Mouse (Mus musculus): Measurements from ENCODE around the gene Mtnr1a. TPM values are rescaled to one million over a fixed set of nuclear protein-coding genes. Genes with fewer than 3 reads are reported as not detected.
"Not testable (repeated sequence)": the region's sequence is repeated elsewhere in the genome, so short reads cannot be mapped to it uniquely, and the experiment has no call there.

Gene Mtnr1a
- polyA plus RNA-seq, 1 experiment from 2014 or later = 0.44 TPM

- Histone ChIP-seq H3K36me3 (replicated peaks; ENCODE audit: control insufficient read depth, insufficient read depth) (peaks cover 37% of the 10 kb centered on the region), H3K9me3 (ENCODE audit: control insufficient read depth, low read length) (0 out of 2 replicates have a peak, but pooled peaks cover 4% of the 10 kb centered on the region), H3K4me1 (replicated peaks; ENCODE audit: control insufficient read depth, insufficient read depth, low read length) (no peaks in the 10 kb centered on the region), H3K9ac (no peak overlapping the region), H3K4me2 (replicated peaks) (no peak overlapping the region), H3K27me3 (ENCODE audit: control insufficient read depth, insufficient read depth, low read length) (no peaks in the 10 kb centered on the region), H3K4me3 (replicated peaks; ENCODE audit: low read length) (no peak overlapping the region), H3K27ac (no peak overlapping the region)
- DNase-seq (ENCODE audit: low spot score) (peak; percentile 50), ATAC-seq (ENCODE audit: low FRiP score) (no peak)
- WGBS = 76% methylated on average over 1 of the region's 1 CpGs
Measured at GRCm38 (mm10) chr8:45052205-45052604, 16.7 kb upstream of the Mtnr1a start.

DNA sequence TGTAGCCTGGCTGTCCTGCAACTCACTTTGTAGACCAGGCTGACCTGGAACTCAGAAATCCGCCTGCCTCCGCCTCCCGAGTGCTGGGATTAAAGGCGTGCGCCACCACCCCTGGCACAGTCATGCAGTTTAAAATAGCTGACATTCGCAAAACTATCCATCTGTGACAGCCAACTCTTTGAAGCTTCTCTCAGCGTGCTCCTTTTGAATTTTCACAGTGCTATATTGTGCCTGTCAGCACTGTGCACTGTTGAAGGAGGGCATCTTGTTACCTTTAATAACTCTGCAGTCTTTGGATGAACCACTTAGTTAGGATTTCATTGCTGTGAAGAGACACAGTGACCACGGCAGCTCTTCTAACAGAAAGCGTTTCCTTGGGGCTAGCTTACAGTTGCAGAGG lies 16.3 kb upstream of the Mtnr1a start:
- Histone ChIP-seq H3K4me3 (replicated peaks; ENCODE audit: low read length) (no peak overlapping the region), H3K36me3 (replicated peaks; ENCODE audit: control insufficient read depth, insufficient read depth) (peaks cover 37% of the 10 kb centered on the region), H3K4me2 (replicated peaks) (no peak overlapping the region), H3K4me1 (replicated peaks; ENCODE audit: control insufficient read depth, insufficient read depth, low read length) (no peaks in the 10 kb centered on the region), H3K27ac (no peak overlapping the region), H3K27me3 (ENCODE audit: control insufficient read depth, insufficient read depth, low read length) (no peaks in the 10 kb centered on the region), H3K9me3 (ENCODE audit: control insufficient read depth, low read length) (0 out of 2 replicates have a peak, but pooled peaks cover 4% of the 10 kb centered on the region), H3K9ac (no peak overlapping the region)
- ATAC-seq (ENCODE audit: low FRiP score) (no peak), DNase-seq (ENCODE audit: low spot score) (no peak)
- WGBS = 91% methylated on average over 9 of the region's 9 CpGs

DNA sequence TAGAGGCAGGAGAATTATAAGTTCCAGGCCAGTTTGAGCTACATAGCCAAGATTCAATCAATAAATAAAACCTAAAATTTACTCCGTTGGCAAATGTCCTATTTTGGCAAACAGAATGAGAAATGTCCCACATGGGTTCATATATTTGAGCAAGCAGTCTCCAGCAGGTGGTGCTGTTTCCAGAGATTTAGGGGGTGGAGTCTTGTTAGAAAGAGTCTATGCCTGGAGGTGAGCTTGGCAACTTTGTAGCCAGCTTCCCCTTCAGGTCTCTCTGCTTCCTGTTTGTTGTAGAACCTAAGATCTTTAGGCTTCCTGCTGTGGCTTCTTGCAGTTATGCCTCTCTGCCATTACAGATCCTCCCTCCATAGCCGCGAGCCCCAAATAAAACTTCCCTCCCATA lies 13.4 kb upstream of the Mtnr1a start:
- H3K4me3 ChIP-seq (replicated peaks; ENCODE audit: low read length) = no peak overlapping the region
- DNase-seq (ENCODE audit: low spot score) (no peak), ATAC-seq (ENCODE audit: low FRiP score) (no peak)
- H3K4me2 ChIP-seq (replicated peaks) = no peak overlapping the region
- no peak overlapping the region for H3K9ac ChIP-seq
- 0 out of 2 replicates have a peak, but pooled peaks cover 4% of the 10 kb centered on the region for H3K9me3 ChIP-seq (ENCODE audit: control insufficient read depth, low read length)
- no peak overlapping the region for H3K27ac ChIP-seq
- H3K4me1 ChIP-seq (replicated peaks; ENCODE audit: control insufficient read depth, insufficient read depth, low read length) = no peaks in the 10 kb centered on the region
- H3K27me3 ChIP-seq (ENCODE audit: control insufficient read depth, insufficient read depth, low read length) = no peaks in the 10 kb centered on the region
- WGBS = 97% methylated on average over 3 of the region's 3 CpGs
- peaks cover 31% of the 10 kb centered on the region for H3K36me3 ChIP-seq (replicated peaks; ENCODE audit: control insufficient read depth, insufficient read depth)

DNA sequence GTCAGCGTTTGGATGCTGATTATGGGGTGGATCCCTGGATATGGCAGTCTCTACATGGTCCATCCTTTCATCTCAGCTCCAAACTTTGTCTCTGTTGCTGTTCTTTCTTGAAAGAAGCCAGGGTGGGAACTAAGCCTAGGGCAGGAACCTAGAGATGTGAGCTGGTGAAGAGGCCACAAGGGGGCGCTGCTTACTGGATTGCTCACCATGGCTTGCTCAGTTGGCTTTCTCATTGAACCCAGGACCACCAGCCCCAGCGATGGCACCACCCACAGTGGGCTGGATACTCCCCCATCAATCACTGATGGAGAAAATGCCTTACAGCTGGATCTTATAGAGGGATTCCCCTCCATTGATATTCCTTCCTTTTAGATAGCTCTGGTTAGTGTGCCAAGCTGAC lies 12.1 kb upstream of the Mtnr1a start:
- Histone ChIP-seq H3K4me3 (replicated peaks; ENCODE audit: low read length) (no peak overlapping the region), H3K27ac (no peak overlapping the region), H3K36me3 (replicated peaks; ENCODE audit: control insufficient read depth, insufficient read depth) (peaks cover 18% of the 10 kb centered on the region; the same call in 1 of the 2 replicates), H3K4me2 (replicated peaks) (no peak overlapping the region), H3K9me3 (ENCODE audit: control insufficient read depth, low read length) (no peaks in the 10 kb centered on the region), H3K9ac (no peak overlapping the region), H3K27me3 (ENCODE audit: control insufficient read depth, insufficient read depth, low read length) (no peaks in the 10 kb centered on the region), H3K4me1 (replicated peaks; ENCODE audit: control insufficient read depth, insufficient read depth, low read length) (no peaks in the 10 kb centered on the region)
- no peak for ATAC-seq (ENCODE audit: low FRiP score)
- no peak for DNase-seq (ENCODE audit: low spot score)
- 16% methylated on average over 2 of the region's 3 CpGs for WGBS

DNA sequence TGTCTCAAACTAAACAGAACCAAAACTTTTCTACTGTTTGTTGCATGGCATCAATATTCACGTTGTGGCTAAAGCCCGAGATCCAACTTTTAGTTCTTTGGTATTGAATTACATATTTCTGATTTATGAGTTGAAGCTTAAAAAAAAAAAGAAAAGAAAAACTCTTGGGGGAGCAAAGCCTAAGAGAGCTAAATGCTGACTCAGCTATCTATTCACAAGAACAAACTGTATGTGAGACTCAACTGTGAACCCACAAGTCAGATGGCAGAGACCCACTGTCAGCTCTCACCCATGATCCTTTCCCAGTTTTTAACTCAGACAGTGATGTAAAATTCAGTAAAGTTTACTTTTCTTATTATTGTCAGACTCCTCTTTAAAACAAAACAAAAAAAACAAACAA lies 8.9 kb upstream of the Mtnr1a start:
- DNase-seq (ENCODE audit: low spot score) (no peak), ATAC-seq (ENCODE audit: low FRiP score) (no peak)
- H3K9me3 ChIP-seq (ENCODE audit: control insufficient read depth, low read length) = no peaks in the 10 kb centered on the region
- no peaks in the 10 kb centered on the region for H3K36me3 ChIP-seq (replicated peaks; ENCODE audit: control insufficient read depth, insufficient read depth)
- H3K27me3 ChIP-seq (ENCODE audit: control insufficient read depth, insufficient read depth, low read length) = no peaks in the 10 kb centered on the region
- H3K27ac ChIP-seq = no peak overlapping the region
- no peak overlapping the region for H3K4me2 ChIP-seq (replicated peaks)
- H3K4me3 ChIP-seq (replicated peaks; ENCODE audit: low read length) = no peak overlapping the region
- 98% methylated on average over 2 of the region's 2 CpGs for WGBS
- no peaks in the 10 kb centered on the region for H3K4me1 ChIP-seq (replicated peaks; ENCODE audit: control insufficient read depth, insufficient read depth, low read length)
- H3K9ac ChIP-seq = no peak overlapping the region

DNA sequence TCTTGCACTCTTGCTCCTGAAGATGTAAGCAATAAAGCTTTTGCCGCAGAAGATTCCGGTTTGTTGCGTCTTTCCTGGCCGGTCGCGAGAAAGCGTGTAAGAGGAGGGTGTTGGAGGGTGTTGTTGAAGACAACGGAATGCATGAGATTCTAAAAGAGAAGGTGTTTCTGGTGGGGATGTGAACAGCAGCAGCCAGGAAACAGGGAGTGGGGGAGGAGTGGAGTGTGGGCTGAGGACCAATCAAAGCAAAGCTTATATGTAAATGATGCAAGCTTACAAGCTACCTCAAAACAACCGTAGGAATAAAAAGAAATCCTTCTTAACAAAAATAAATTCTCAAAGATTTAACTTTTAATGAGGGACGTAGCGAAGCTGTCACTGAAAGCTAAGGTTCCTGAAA lies 6.6 kb upstream of the Mtnr1a start:
- ATAC-seq (ENCODE audit: low FRiP score) (no peak), DNase-seq (ENCODE audit: low spot score) (no peak)
- Histone ChIP-seq H3K4me1 (replicated peaks; ENCODE audit: control insufficient read depth, insufficient read depth, low read length) (no peaks in the 10 kb centered on the region), H3K36me3 (replicated peaks; ENCODE audit: control insufficient read depth, insufficient read depth) (no peaks in the 10 kb centered on the region), H3K27ac (no peak overlapping the region), H3K9ac (no peak overlapping the region), H3K4me2 (replicated peaks) (no peak overlapping the region), H3K4me3 (replicated peaks; ENCODE audit: low read length) (no peak overlapping the region), H3K9me3 (ENCODE audit: control insufficient read depth, low read length) (no peaks in the 10 kb centered on the region), H3K27me3 (ENCODE audit: control insufficient read depth, insufficient read depth, low read length) (no peaks in the 10 kb centered on the region)
- 95% methylated on average over 11 of the region's 11 CpGs for WGBS

DNA sequence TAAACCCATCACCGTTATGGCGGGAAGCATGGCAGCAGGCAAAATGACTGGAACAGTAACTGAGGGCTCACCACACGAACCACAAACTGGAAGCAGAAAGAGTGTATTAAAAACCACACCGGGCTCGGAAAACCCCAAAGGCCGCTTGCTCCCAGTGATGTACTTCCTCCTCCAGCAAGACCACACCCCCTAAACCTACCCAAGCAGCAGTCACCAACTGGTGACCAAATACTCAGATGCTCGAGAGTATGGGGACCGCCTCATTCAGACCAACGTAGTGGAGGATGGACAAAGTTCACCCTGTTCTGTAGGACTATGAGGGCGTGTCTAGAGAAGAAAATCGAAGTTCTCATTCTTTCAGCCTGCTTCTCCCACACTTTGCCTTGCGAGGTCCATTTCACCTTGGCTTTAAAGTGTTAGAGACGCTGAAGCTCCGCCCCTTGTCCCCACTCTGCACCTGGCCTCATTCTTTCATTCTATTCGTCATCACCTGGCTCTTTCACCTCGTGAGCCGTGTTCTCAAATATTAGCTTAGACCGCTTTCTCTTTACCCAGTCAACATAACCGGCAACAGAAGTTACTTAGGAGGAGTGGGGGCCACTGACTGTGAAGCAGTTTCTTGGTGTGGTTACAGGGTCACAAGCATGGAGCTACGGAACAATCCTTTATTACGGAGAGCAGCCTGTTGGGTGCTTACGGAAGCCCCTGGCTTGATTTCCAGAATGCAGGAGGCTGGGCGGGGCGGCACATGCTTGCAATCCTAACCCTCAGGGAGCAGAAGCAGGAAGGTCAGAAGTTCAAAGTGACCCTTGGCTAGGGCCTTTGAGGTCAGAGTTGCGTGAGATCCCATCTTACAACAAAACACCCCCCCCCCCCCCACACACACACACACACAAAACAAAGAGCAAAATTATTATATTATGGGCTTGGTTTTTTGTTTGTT lies 5.7 kb upstream of the Mtnr1a start:
- DNase-seq (ENCODE audit: low spot score) (no peak), ATAC-seq (ENCODE audit: low FRiP score) (no peak)
- no peaks in the 10 kb centered on the region for H3K36me3 ChIP-seq (replicated peaks; ENCODE audit: control insufficient read depth, insufficient read depth)
- no peak overlapping the region for H3K4me2 ChIP-seq (replicated peaks)
- H3K9ac ChIP-seq = no peak overlapping the region
- no peaks in the 10 kb centered on the region for H3K27me3 ChIP-seq (ENCODE audit: control insufficient read depth, insufficient read depth, low read length)
- 66% methylated on average over 25 of the region's 25 CpGs for WGBS
- no peak overlapping the region for H3K4me3 ChIP-seq (replicated peaks; ENCODE audit: low read length)
- H3K9me3 ChIP-seq (ENCODE audit: control insufficient read depth, low read length) = no peaks in the 10 kb centered on the region
- H3K4me1 ChIP-seq (replicated peaks; ENCODE audit: control insufficient read depth, insufficient read depth, low read length) = no peaks in the 10 kb centered on the region
- no peak overlapping the region for H3K27ac ChIP-seq

- H3K27ac ChIP-seq = no peak overlapping the region
- H3K4me1 ChIP-seq (replicated peaks; ENCODE audit: control insufficient read depth, insufficient read depth, low read length) = 0 out of 2 replicates have a peak, but pooled peaks cover 5% of the 10 kb centered on the region
- no peaks in the 10 kb centered on the region for H3K9me3 ChIP-seq (ENCODE audit: control insufficient read depth, low read length)
- no peak overlapping the region for H3K4me3 ChIP-seq (replicated peaks; ENCODE audit: low read length)
- H3K36me3 ChIP-seq (replicated peaks; ENCODE audit: control insufficient read depth, insufficient read depth) = no peaks in the 10 kb centered on the region
- DNase-seq (ENCODE audit: low spot score) = no peak
- H3K27me3 ChIP-seq (ENCODE audit: control insufficient read depth, insufficient read depth, low read length) = no peaks in the 10 kb centered on the region
- no peak overlapping the region for H3K4me2 ChIP-seq (replicated peaks)
- ATAC-seq (ENCODE audit: low FRiP score) = peak; percentile 15; the same call in 1 of the 2 replicates
- WGBS = 16% methylated on average over 8 of the region's 8 CpGs
- no peak overlapping the region for H3K9ac ChIP-seq
Measured at GRCm38 (mm10) chr8:45064197-45064869, 4.6 kb upstream of the Mtnr1a start.

- WGBS = 100% methylated on average over 1 of the region's 1 CpGs
- ATAC-seq (ENCODE audit: low FRiP score); H3K36me3 ChIP-seq (replicated peaks; ENCODE audit: control insufficient read depth, insufficient read depth); H3K4me2 ChIP-seq (replicated peaks); H3K4me1 ChIP-seq (replicated peaks; ENCODE audit: control insufficient read depth, insufficient read depth, low read length); H3K4me3 ChIP-seq (replicated peaks; ENCODE audit: low read length); H3K9me3 ChIP-seq (ENCODE audit: control insufficient read depth, low read length); H3K27me3 ChIP-seq (ENCODE audit: control insufficient read depth, insufficient read depth, low read length); H3K27ac ChIP-seq; DNase-seq (ENCODE audit: low spot score); H3K9ac ChIP-seq: not testable (repeated sequence)
Measured at GRCm38 (mm10) chr8:45065391-45065790, 3.5 kb upstream of the Mtnr1a start.

All from hindbrain, embryonic 14.5 days (tissue).